Mouse (Mus musculus) CH12.LX (cell line): Measurements from ENCODE around the gene Map6.

ENCODE experiments used
- BHLHE40 ChIP-seq: IDR thresholded peaks from 2 replicates; pipeline ENCODE4 v1.6.1; 2011; ENCODE audit warnings: mild to moderate bottlenecking, low read depth, low read length, improper control_type of control experiment
- CTCF ChIP-seq, 2 experiments: IDR thresholded peaks in 1 of 2; conservative IDR thresholded peaks in 1 of 2; 2 replicates each; pipeline ENCODE4 v1.5.1; 2011 to 2012; ENCODE audit warnings: low read depth in 2 of 2, low read length in 2 of 2, improper control_type of control experiment in 1 of 2, inconsistent platforms in 1 of 2, mild to moderate bottlenecking in 1 of 2, moderate library complexity in 1 of 2
- ELF1 ChIP-seq: IDR thresholded peaks from 2 replicates; pipeline ENCODE4 v1.6.1; 2014; ENCODE audit warnings: low read depth, mild to moderate bottlenecking, inconsistent platforms, low read length, improper control_type of control experiment
- GABPA ChIP-seq: IDR thresholded peaks from 2 replicates; pipeline ENCODE4 v1.6.1; 2012; ENCODE audit warnings: low read depth, low read length, improper control_type of control experiment, inconsistent platforms; ENCODE audit not compliant: insufficient replicate concordance
- IRF4 ChIP-seq: IDR thresholded peaks from 2 replicates; pipeline ENCODE4 v1.6.1; 2014; ENCODE audit warnings: low read depth, mild to moderate bottlenecking, inconsistent platforms, low read length, improper control_type of control experiment
- KAT2A ChIP-seq: IDR thresholded peaks from 2 replicates; pipeline ENCODE4 v1.6.1; 2012; ENCODE audit warnings: low read length, improper control_type of control experiment, inconsistent platforms; ENCODE audit not compliant: insufficient replicate concordance
- POLR2A ChIP-seq: IDR thresholded peaks from 2 replicates; pipeline ENCODE4 v1.6.1; 2011; ENCODE audit warnings: low read depth, mild to moderate bottlenecking, improper control_type of control experiment, low read length
- SMC3 ChIP-seq: IDR thresholded peaks from 2 replicates; pipeline ENCODE4 v1.6.1; 2011; ENCODE audit warnings: low read depth, low read length, improper control_type of control experiment
- TCF12 ChIP-seq: IDR thresholded peaks from 2 replicates; pipeline ENCODE4 v1.6.1; 2014; ENCODE audit warnings: low read depth, mild to moderate bottlenecking, inconsistent platforms, low read length, improper control_type of control experiment
- USF1 ChIP-seq: IDR thresholded peaks from 2 replicates; pipeline ENCODE4 v1.6.1; 2014; ENCODE audit warnings: low read depth, mild to moderate bottlenecking, inconsistent platforms, low read length, improper control_type of control experiment
- ZMIZ1 ChIP-seq: IDR thresholded peaks from 2 replicates; pipeline ENCODE4 v1.6.1; 2012; ENCODE audit warnings: low read depth, mild to moderate bottlenecking, inconsistent platforms, low read length, improper control_type of control experiment

DNA sequence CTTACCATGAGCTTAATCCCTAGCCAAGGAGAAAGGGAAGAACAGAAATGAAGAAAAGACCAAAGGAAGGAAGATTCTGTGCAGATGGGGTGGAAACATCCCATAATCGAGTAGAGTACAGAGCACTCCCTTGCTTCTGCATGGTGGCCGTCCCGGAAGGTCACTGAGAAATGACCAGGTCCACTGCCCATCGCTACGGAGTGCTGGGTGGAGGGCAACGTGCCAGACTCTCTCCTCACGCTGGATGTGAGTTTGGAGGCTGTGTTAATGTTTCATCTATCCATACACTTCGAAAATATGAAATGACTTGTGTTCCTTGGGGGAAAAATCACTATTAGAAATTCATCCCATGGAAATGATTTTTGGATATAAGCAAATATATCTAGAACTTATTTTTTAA, 91.1 kb downstream of the Map6 start:
- TF ChIP-seq CTCF (conservative IDR thresholded peaks at IDR 0.05 in 1 of 2, IDR thresholded peaks at IDR 0.05 in 1 of 2; ENCODE audit: low read depth in 2 of 2, low read length in 2 of 2) (no peak), POLR2A (no peak), SMC3 (no peak), IRF4 (no peak), TCF12 (no peak), USF1 (no peak), KAT2A (no peak), GABPA (no peak), ZMIZ1 (no peak), ELF1 (no peak), BHLHE40 (no peak)
